Mouse (Mus musculus) adrenal gland, adult 2 months (tissue): Measurements from ENCODE around the gene Ano1. TPM values are rescaled to one million over a fixed set of nuclear protein-coding genes. Genes with fewer than 3 reads are reported as not detected.

ENCODE experiments used
- DNase-seq: peaks from one replicate; pipeline ENCODE4 v3.0.0; 2021
- polyA plus RNA-seq: library from polyadenylated mRNA; depleted of rRNA; stranded (reverse); fragments of >200 nt; gene quantifications from 2 replicates; pipeline ENCODE4 v1.2.3, GENCODE M21; 2012
- total RNA-seq, 2 experiments: library from RNA; stranded (reverse); gene quantifications; 2 replicates each; pipeline ENCODE4 v1.2.3; 2021

Gene Ano1
- total and polyA plus RNA-seq, 3 experiments = 13.9 to 32.4 (median 24.6) TPM

- peak; percentile 96 for DNase-seq
Measured at GRCm38 (mm10) chr7:144582284-144582980, 169.3 kb downstream of the Ano1 start, which contains the start of gene Fadd. Gene Fadd, minus strand, starts transcription at chr7:144582463.

GRCm38 (mm10) chr7:144581559-144582283 lies 170.1 kb downstream of the Ano1 start:
- DNase-seq = peak; percentile 93

GRCm38 (mm10) chr7:144577876-144578275 lies 173.9 kb downstream of the Ano1 start:
- DNase-seq = peak; percentile 61

GRCm38 (mm10) chr7:144572234-144572633 lies 179.5 kb downstream of the Ano1 start:
- DNase-seq = no peak

- DNase-seq = no peak
Measured at GRCm38 (mm10) chr7:144571598-144571997, 180.2 kb downstream of the Ano1 start.

- DNase-seq = peak; percentile 48
Measured at GRCm38 (mm10) chr7:144569428-144569827, 182.3 kb downstream of the Ano1 start.

GRCm38 (mm10) chr7:144568091-144568490 lies 183.7 kb downstream of the Ano1 start:
- no peak for DNase-seq

GRCm38 (mm10) chr7:144566921-144567682 lies 184.7 kb downstream of the Ano1 start:
- no peak for DNase-seq

- peak; percentile 57 for DNase-seq
Measured at GRCm38 (mm10) chr7:144563456-144564155, 188.2 kb downstream of the Ano1 start.

GRCm38 (mm10) chr7:144562016-144562415 lies 189.8 kb downstream of the Ano1 start:
- no peak for DNase-seq

- no peak for DNase-seq
Measured at GRCm38 (mm10) chr7:144560594-144560993, 191.2 kb downstream of the Ano1 start.

GRCm38 (mm10) chr7:144558552-144558951 lies 193.2 kb downstream of the Ano1 start:
- DNase-seq = no peak

- no peak for DNase-seq
Measured at GRCm38 (mm10) chr7:144554123-144554472, 197.7 kb downstream of the Ano1 start.

- peak; percentile 99 for DNase-seq
Measured at GRCm38 (mm10) chr7:144553237-144554122, 198.3 kb downstream of the Ano1 start, which contains the start of gene Ppfia1. Gene Ppfia1, minus strand, starts transcription at chr7:144553729.

- DNase-seq = no peak
Measured at GRCm38 (mm10) chr7:144552274-144552673, 199.5 kb downstream of the Ano1 start.

- no peak for DNase-seq
Measured at GRCm38 (mm10) chr7:144550811-144551210, 201.0 kb downstream of the Ano1 start.

GRCm38 (mm10) chr7:144549904-144550566 lies 201.7 kb downstream of the Ano1 start:
- no peak for DNase-seq

GRCm38 (mm10) chr7:144545231-144545630 lies 206.5 kb downstream of the Ano1 start:
- no peak for DNase-seq

- no peak for DNase-seq
Measured at GRCm38 (mm10) chr7:144541351-144541750, 210.4 kb downstream of the Ano1 start.

- no peak for DNase-seq
Measured at GRCm38 (mm10) chr7:144539146-144539545, 212.6 kb downstream of the Ano1 start.
